Mouse (Mus musculus) testis, adult 10 weeks (tissue): ENCODE data around the gene Olfr525. TPM values are rescaled to one million over a fixed set of nuclear protein-coding genes. Genes with fewer than 3 reads are reported as not detected.

ENCODE experiments used
- polyA plus RNA-seq: library from polyadenylated mRNA; stranded (reverse); fragments of 350-450 nt; fragmentation: Illumina TruSeq; extraction: RNeasy Lipid Tissue Mini Kit (QIAGEN cat#74804); gene quantifications from one replicate; pipeline ENCODE4 v1.2.3, GENCODE M21; 2014; ENCODE audit warnings: low read depth, low replicate concordance

Gene Olfr525
- not detected for polyA plus RNA-seq

GRCm38 (mm10) chr7:140320558-140320957 is at the start of gene Olfr525:
TSS of gene Olfr525 (plus strand) at chr7:140320858.

GRCm38 (mm10) chr7:140333717-140334116 is 13.1 kb downstream of the Olfr525 start, which contains the start of gene Olfr527:
TSS of gene Olfr527 (plus strand) at chr7:140334017.

GRCm38 (mm10) chr7:140361571-140361970 is 40.9 kb downstream of the Olfr525 start, which contains the start of gene Olfr60:
TSS of gene Olfr60 (minus strand) at chr7:140361671.

GRCm38 (mm10) chr7:140376231-140376630 is 55.6 kb downstream of the Olfr525 start, which contains the start of gene Olfr530:
TSS of gene Olfr530 (minus strand) at chr7:140376331.

Other genes with a start within 250 kb of the Olfr525 start
- not detected for gene Caly, start 238.3 kb upstream of the Olfr525 start, polyA plus RNA-seq
- not detected for gene Prap1, start 227.5 kb upstream of the Olfr525 start, polyA plus RNA-seq
- gene Fuom, start 218.4 kb upstream of the Olfr525 start, polyA plus RNA-seq, result 0.53 TPM
- 1.2 TPM for gene Paox, start 205.1 kb upstream of the Olfr525 start, polyA plus RNA-seq
- 14.5 TPM for gene Echs1, start 204.4 kb upstream of the Olfr525 start, polyA plus RNA-seq
- gene Mtg1, start 183.3 kb upstream of the Olfr525 start, polyA plus RNA-seq, result 3.1 TPM
- 0.15 TPM for gene Sprn, start 166.0 kb upstream of the Olfr525 start, polyA plus RNA-seq
- not detected for gene Olfr522, start 156.1 kb upstream of the Olfr525 start, polyA plus RNA-seq
- not detected for gene Olfr523, start 147.6 kb upstream of the Olfr525 start, polyA plus RNA-seq
- gene Olfr524, start 114.9 kb upstream of the Olfr525 start, polyA plus RNA-seq, result not detected
- gene Cd163l1, start 102.6 kb upstream of the Olfr525 start, polyA plus RNA-seq, result not detected
- not detected for gene 5830411N06Rik, start 73.6 kb upstream of the Olfr525 start, polyA plus RNA-seq
- gene Olfr527, start 13.2 kb downstream of the Olfr525 start, polyA plus RNA-seq, result not detected
- gene Olfr60, start 40.8 kb downstream of the Olfr525 start, polyA plus RNA-seq, result not detected
- gene Olfr530, start 55.5 kb downstream of the Olfr525 start, polyA plus RNA-seq, result not detected
- not detected for gene Olfr531, start 82.1 kb downstream of the Olfr525 start, polyA plus RNA-seq
- not detected for gene Olfr532, start 100.8 kb downstream of the Olfr525 start, polyA plus RNA-seq
- not detected for gene Olfr533, start 142.5 kb downstream of the Olfr525 start, polyA plus RNA-seq
- gene Olfr535, start 163.4 kb downstream of the Olfr525 start, polyA plus RNA-seq, result not detected
- not detected for gene Olfr536, start 186.5 kb downstream of the Olfr525 start, polyA plus RNA-seq
- not detected for gene Olfr538, start 247.0 kb downstream of the Olfr525 start, polyA plus RNA-seq